Mouse (Mus musculus) liver, embryonic 15.5 days (tissue): Measurements from ENCODE around the gene Tex22. TPM values are rescaled to one million over a fixed set of nuclear protein-coding genes. Genes with fewer than 3 reads are reported as not detected.

ENCODE experiments used
- ATAC-seq: fragments of 200-750 bp; cut with Nextera tagmentation; 2 replicates; pipeline ENCODE4 v1.8.0; 2017; ENCODE audit warnings: moderate number of reproducible peaks, mild to moderate bottlenecking, moderate library complexity; ENCODE audit not compliant: insufficient read depth
- H3K27ac ChIP-seq: fragments of 300-500 bp; sonication (generic); replicated peaks from 2 replicates; pipeline ENCODE4 v1.5.1; 2015; ENCODE audit warnings: mild to moderate bottlenecking, inconsistent platforms
- H3K27me3 ChIP-seq: fragments of 300-500 bp; sonication (generic); 2 replicates; pipeline ENCODE4 v1.6.1; 2015; ENCODE audit warnings: mild to moderate bottlenecking, inconsistent platforms
- H3K36me3 ChIP-seq: fragments of 300-500 bp; sonication (generic); replicated peaks from 2 replicates; pipeline ENCODE4 v1.6.1; 2015; ENCODE audit warnings: moderate library complexity, mild to moderate bottlenecking, inconsistent platforms
- H3K4me1 ChIP-seq: fragments of 300-500 bp; sonication (generic); replicated peaks from 2 replicates; pipeline ENCODE4 v1.6.1; 2015; ENCODE audit warnings: inconsistent platforms
- H3K4me2 ChIP-seq: fragments of 300-500 bp; sonication (generic); 2 replicates; pipeline ENCODE4 v1.6.1; 2015; ENCODE audit warnings: moderate library complexity, mild to moderate bottlenecking, inconsistent platforms
- H3K4me3 ChIP-seq: fragments of 300-500 bp; sonication (generic); replicated peaks from 2 replicates; pipeline ENCODE4 v1.5.1; 2015; ENCODE audit warnings: mild to moderate bottlenecking, inconsistent platforms
- H3K9ac ChIP-seq: fragments of 300-500 bp; sonication (generic); 2 replicates; pipeline ENCODE4 v1.6.1; 2015; ENCODE audit warnings: moderate library complexity, mild to moderate bottlenecking, inconsistent platforms
- H3K9me3 ChIP-seq: fragments of 300-500 bp; sonication (generic); replicated peaks from 2 replicates; pipeline ENCODE4 v1.6.1; 2016; ENCODE audit warnings: inconsistent platforms
- WGBS: fragments of 180-500 bp; shearing (Covaris S2); methylation state at CpG from one replicate; pipeline ENCODE4 v1.1.7; 2015; ENCODE audit warnings: mixed read lengths; ENCODE audit not compliant: insufficient replicate concordance; 5-methylcytosine and 5-hydroxymethylcytosine counted together
- polyA plus RNA-seq: library from polyadenylated mRNA; unstranded; fragments of >200 nt; fragmentation: Nextera tagmentation; extraction: Ambion mirVana; gene quantifications from 2 replicates; pipeline ENCODE4 v1.2.1, GENCODE M21; 2015

The Tex22 gene
- polyA plus RNA-seq, 1 experiment from 2014 or later = not detected

DNA sequence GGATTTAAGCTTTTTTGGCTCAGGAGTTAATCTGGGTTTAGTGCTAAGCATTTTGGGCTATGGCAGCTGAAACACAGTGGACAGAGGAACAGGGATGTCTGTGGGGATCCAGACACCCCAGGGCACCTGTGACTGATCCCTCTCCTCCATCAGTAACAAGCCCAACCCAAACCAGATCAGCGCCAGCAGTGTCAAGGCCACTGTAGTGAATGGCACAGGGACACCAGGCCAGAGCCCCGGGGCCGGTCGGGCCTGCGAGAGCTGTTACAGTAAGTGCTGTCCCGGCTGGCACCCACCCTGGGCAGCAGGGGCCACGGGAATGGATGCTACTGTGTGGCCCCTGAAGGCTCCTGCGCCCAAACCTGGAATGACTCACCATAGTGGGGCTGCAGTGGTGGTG lies 56.4 kb downstream of the Tex22 start:
- Histone ChIP-seq H3K27ac (no peak overlapping the region), H3K4me1 (peaks cover 5% of the 10 kb centered on the region; the same call in 1 of the 2 replicates), H3K36me3 (peaks cover 99% of the 10 kb centered on the region), H3K9ac (no peak overlapping the region), H3K27me3 (no peaks in the 10 kb centered on the region), H3K4me3 (no peak overlapping the region), H3K4me2 (no peak overlapping the region), H3K9me3 (no peaks in the 10 kb centered on the region)
- 91% methylated on average over 8 of the region's 8 CpGs for WGBS
- ATAC-seq = no peak

DNA sequence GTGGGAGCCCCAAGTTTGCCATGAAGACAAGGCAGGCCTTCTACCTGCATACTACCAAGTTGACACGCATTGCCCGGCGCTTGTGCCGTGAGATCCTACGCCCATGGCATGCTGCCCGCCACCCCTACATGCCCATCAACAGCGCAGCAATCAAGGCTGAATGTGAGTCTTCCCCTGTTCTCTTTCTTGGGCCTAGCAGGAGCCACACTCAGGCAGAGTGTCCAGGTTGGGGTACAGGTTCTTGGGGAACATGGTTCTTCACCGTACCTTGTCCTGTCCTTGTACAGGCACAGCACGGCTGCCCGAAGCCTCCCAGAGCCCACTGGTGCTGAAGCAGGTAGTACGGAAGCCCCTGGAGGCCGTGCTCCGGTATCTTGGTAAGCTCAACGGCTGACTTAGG lies 57.3 kb downstream of the Tex22 start:
- 91% methylated on average over 14 of the region's 14 CpGs for WGBS
- Histone ChIP-seq H3K27ac (no peak overlapping the region), H3K4me3 (no peak overlapping the region), H3K4me2 (no peak overlapping the region), H3K27me3 (no peaks in the 10 kb centered on the region), H3K9ac (no peak overlapping the region), H3K36me3 (peaks cover 99% of the 10 kb centered on the region), H3K4me1 (peaks cover 5% of the 10 kb centered on the region; the same call in 1 of the 2 replicates), H3K9me3 (no peaks in the 10 kb centered on the region)
- ATAC-seq = no peak

DNA sequence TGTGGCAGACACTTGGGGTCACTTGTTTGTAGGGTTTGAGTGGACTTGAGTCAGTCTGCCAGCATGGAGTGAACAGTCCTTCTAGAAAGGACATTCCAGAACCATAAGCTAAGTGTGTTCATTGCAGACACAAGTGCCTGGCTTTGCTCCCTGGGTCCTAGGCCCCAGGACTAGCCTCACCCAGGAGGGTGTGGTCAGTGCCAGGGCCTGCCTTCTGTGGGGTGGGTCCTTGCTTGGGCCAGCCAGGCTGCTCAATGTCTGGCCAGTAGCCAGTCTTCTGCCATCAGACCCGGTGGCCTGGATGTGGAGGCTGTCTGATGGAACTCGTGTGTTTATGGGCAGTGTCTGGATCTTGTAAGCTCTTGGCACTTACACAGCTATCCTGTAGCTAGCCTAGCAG lies 58.3 kb downstream of the Tex22 start:
- Histone ChIP-seq H3K27me3 (no peaks in the 10 kb centered on the region), H3K9me3 (no peaks in the 10 kb centered on the region), H3K36me3 (peaks cover 99% of the 10 kb centered on the region), H3K4me2 (no peak overlapping the region), H3K9ac (no peak overlapping the region), H3K4me1 (peaks cover 11% of the 10 kb centered on the region), H3K27ac (no peak overlapping the region), H3K4me3 (no peak overlapping the region)
- no peak for ATAC-seq
- WGBS = 64% methylated on average over 2 of the region's 2 CpGs

DNA sequence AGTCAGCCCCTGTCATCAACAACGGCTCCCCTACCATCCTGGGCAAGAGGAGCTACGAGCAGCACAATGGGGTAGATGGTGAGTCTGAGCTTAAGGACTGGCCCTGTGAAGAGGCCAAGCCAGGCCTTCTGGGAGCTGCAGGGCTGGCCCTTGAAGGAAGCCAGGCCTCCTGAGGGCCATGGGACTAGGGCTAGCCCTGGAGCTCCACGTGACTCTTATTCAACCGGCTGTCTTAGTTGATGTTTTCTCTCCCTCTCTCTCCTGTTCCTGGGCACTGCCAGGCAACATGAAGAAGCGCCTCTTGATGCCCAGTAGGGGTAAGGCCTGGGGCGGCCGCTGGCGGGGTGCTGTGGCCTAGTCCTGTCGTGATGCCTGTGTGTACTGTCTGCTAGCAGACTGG lies 59.0 kb downstream of the Tex22 start:
- H3K27ac ChIP-seq = no peak overlapping the region
- no peak overlapping the region for H3K9ac ChIP-seq
- peaks cover 12% of the 10 kb centered on the region for H3K4me1 ChIP-seq
- H3K27me3 ChIP-seq = no peaks in the 10 kb centered on the region
- H3K9me3 ChIP-seq = no peaks in the 10 kb centered on the region
- peaks cover 99% of the 10 kb centered on the region for H3K36me3 ChIP-seq
- H3K4me2 ChIP-seq = no peak overlapping the region
- no peak overlapping the region for H3K4me3 ChIP-seq
- 83% methylated on average over 9 of the region's 9 CpGs for WGBS
- no peak for ATAC-seq

DNA sequence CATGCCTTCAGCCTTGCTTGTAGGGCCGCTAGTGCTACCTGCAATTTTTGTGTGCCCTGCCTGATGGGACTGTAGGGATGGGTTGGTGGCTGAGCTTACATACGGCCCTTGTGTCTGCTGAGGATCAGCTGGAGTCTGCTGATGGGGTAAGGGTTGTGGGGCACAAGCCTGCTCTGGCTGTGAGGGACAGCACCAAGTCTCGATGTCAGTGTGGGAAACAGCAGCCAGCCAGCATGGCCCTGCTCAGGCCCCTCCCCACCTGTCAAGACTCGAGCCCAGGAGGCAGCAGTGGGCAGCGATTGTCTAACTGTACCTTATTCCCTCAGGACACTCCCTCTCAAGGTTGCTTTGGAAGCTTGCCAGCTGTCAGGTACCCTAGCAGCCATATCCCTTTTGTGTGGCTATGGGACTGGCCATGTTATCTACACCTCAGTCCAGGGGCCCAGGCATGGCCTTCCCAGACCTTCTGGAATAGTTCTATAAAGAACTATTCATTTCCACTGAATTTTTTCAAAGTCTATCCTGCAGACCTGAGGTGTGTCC lies 59.6 kb downstream of the Tex22 start:
- no peak overlapping the region for H3K9ac ChIP-seq
- H3K27ac ChIP-seq = no peak overlapping the region
- H3K9me3 ChIP-seq = no peaks in the 10 kb centered on the region
- no peak overlapping the region for H3K4me3 ChIP-seq
- no peak for ATAC-seq
- peaks cover 12% of the 10 kb centered on the region for H3K4me1 ChIP-seq
- 77% methylated on average over 5 of the region's 5 CpGs for WGBS
- no peak overlapping the region for H3K4me2 ChIP-seq
- H3K27me3 ChIP-seq = 0 out of 2 replicates have a peak, but pooled peaks cover 2% of the 10 kb centered on the region
- peaks cover 92% of the 10 kb centered on the region for H3K36me3 ChIP-seq

DNA sequence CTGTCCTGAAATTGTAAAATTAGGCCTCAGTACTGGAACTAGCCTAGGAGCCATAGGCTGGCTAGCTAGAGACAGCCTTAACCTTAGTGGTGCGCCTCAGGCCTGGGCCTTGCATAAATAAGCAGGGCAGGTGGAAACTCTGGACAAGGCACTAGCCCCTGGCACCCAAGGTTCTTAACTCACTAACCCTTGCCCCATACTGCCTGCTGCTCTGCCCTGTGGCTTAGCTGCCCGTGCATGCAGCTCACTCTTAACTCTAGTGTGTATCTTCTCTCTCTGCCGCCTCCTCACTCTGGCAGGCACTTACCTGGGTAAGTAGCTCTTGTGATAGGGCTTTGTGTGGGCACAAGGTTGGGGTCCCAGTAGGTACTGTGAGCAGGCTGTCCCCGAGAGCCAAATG lies 60.2 kb downstream of the Tex22 start:
- 72% methylated on average over 4 of the region's 4 CpGs for WGBS
- Histone ChIP-seq H3K4me1 (peaks cover 17% of the 10 kb centered on the region), H3K9me3 (no peaks in the 10 kb centered on the region), H3K4me2 (no peak overlapping the region), H3K27ac (no peak overlapping the region), H3K4me3 (no peak overlapping the region), H3K36me3 (peaks cover 86% of the 10 kb centered on the region), H3K9ac (no peak overlapping the region), H3K27me3 (peaks cover 8% of the 10 kb centered on the region; the same call in 1 of the 2 replicates)
- no peak for ATAC-seq

DNA sequence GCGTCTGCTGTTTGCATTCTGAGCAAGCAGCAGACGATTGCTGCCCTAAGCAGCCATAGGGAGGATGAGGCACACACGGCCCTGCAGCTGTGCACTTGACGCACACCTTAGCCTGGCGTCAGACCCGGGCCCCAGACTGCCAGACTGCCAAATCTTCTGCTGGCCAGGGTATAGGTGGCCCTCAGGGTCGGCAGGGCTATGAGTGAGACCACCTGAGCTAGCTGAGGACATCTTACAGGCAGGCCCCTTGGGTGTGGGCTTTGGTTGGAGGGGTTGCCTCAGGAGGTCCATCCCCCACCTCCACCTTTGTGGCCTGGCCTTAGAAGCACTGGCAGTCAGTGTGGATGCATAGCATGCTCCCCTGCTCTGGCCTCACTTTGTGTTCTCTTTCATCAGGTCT lies 61.1 kb downstream of the Tex22 start:
- no peak overlapping the region for H3K4me3 ChIP-seq
- peaks cover 77% of the 10 kb centered on the region for H3K36me3 ChIP-seq
- peaks cover 26% of the 10 kb centered on the region for H3K4me1 ChIP-seq
- no peaks in the 10 kb centered on the region for H3K9me3 ChIP-seq
- 73% methylated on average over 7 of the region's 7 CpGs for WGBS
- no peak overlapping the region for H3K9ac ChIP-seq
- H3K27me3 ChIP-seq = peaks cover 17% of the 10 kb centered on the region
- no peak for ATAC-seq
- H3K27ac ChIP-seq = no peak overlapping the region
- H3K4me2 ChIP-seq = no peak overlapping the region

DNA sequence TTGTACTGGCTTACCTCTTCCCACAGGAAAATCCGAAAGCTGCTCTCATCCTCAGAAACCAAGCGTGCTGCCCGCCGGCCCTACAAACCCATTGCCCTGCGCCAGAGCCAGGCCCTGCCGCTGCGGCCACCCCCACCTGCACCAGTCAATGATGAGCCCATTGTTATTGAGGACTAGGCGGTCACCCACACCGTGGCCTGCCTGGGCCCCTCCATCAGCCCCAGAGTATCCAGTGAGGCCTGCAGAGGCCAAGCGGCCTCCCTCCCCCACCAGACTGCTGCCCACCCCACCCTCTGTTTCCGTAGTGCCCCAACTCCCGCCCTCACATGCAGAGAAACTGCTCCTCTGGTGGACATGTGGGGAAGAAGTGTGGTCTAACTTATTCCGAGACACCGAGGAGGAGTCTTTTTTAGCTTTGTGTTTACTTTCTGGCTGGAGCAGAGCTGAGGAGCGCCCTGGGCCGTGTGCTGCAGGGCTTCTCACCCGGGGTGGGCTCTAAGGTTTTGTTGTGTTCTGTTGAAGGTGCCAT lies 62.3 kb downstream of the Tex22 start:
- no peak overlapping the region for H3K4me3 ChIP-seq
- ATAC-seq = no peak
- 86% methylated on average over 17 of the region's 17 CpGs for WGBS
- no peaks in the 10 kb centered on the region for H3K9me3 ChIP-seq
- peaks cover 37% of the 10 kb centered on the region for H3K4me1 ChIP-seq
- no peak overlapping the region for H3K4me2 ChIP-seq
- H3K9ac ChIP-seq = no peak overlapping the region
- H3K36me3 ChIP-seq = peaks cover 66% of the 10 kb centered on the region
- H3K27me3 ChIP-seq = peaks cover 28% of the 10 kb centered on the region
- no peak overlapping the region for H3K27ac ChIP-seq

DNA sequence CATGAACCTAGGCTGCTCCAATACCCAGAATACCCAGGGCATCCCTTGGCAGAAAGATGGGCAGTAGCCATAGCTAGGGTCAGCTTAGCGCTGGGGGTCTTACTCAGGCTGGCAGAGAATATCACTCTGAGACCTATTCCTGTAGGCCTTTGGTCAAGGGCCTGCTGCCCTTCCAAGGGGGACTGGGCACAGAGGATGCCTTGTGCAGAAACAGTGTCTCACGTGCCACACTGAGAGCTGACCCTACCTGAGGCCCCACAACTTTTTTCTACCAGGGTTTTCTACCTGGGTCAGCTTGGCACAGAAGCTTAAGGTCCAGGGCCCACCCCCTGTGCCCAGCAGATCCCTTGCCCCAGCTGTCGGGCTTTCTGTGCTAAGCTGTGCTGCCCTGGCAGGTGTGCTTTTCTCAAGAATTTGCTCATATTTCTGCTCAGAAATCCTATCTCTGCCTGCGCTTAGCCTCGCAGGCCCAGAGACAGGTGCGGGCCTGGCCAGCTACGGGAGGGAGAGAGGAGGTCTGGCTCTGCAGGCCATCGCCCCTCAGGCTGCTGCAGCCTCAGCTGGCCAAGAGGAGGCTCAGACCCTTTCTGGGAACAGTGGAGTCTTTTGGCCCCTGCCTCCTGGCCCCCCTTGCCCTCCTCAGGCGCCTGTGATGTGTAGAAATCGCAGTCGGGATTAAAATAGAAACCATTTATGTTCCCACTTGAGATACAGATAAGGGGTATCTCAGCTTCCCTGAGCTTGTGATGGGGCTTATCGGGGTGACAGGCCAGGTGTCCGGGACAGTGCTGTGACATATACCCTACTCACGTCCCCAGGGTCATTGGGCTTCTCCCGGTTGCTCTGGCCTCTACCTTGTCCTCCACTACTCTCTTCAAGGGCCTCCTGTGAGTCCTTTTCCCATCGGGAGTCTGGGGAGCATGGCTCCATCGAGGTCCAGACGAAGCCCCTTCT lies 63.2 kb downstream of the Tex22 start:
- Histone ChIP-seq H3K9ac (no peak overlapping the region), H3K36me3 (peaks cover 56% of the 10 kb centered on the region), H3K4me2 (no peak overlapping the region), H3K27me3 (peaks cover 38% of the 10 kb centered on the region), H3K9me3 (no peaks in the 10 kb centered on the region), H3K4me1 (peaks cover 45% of the 10 kb centered on the region), H3K27ac (no peak overlapping the region), H3K4me3 (no peak overlapping the region)
- 73% methylated on average over 18 of the region's 18 CpGs for WGBS
- ATAC-seq = no peak

DNA sequence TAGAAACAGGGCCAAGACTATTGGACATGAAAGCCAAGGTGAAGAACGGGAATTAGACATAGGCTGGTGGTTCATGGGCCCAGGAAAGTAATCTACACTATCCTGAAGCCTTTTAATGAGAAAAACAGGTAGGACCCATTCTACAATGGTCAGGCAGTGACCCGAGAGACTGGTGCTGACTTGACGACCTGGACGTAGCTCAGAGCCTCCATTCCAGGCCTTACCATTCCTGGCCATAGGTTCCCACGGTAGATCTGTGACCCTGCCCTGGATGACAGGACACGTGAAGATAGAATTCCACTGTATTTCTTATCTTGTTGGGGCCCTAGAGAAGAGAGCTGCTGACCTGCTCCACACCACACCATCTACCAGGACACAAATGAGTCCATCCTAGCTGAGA lies 64.0 kb downstream of the Tex22 start:
- Histone ChIP-seq H3K36me3 (peaks cover 48% of the 10 kb centered on the region), H3K4me2 (no peak overlapping the region), H3K9ac (no peak overlapping the region), H3K4me1 (peaks cover 50% of the 10 kb centered on the region), H3K4me3 (no peak overlapping the region), H3K27me3 (peaks cover 46% of the 10 kb centered on the region), H3K27ac (no peak overlapping the region), H3K9me3 (no peaks in the 10 kb centered on the region)
- WGBS = 67% methylated on average over 6 of the region's 6 CpGs
- ATAC-seq = no peak
